In the genomic region with DNA sequence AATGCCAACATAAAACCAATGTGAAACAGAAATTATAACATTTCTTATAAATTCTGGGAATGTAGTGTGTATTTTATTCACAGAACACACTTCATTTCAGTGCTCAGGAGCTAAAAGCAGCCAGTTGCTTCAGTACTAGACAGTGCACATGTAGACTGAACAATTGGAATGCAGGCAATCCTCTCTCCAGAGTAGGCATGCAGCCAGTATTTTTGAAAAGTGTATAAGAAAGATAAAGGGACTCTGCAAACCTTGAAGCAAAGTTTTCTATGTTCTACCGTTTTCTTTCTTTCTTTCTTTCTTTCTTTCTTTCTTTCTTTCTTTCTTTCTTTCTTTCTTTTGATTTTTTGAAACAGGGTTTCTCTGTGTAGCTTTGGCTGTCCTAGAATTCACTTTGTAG, we compare ENCODE assay signal across 14 mouse cellular contexts. TPM values are rescaled to one million over a fixed set of nuclear protein-coding genes. Genes with fewer than 3 reads are reported as not detected.
DNase-seq lines count a peak whose midpoint lies in the region; ATAC-seq lines count a peak whose summit lies in the region.
"Had no signal": no experiment of that assay in that cellular context is flagged by ENCODE, and none has a peak within 500 bp of the region (broad histone marks: within the 10 kb centered on the region; RNA-seq: fewer than 3 reads in every experiment).

No protein-coding gene starts in this region.

- ATAC-seq in limb, embryonic 12.5 days (ENCODE audit: insufficient number of reproducible peaks, insufficient read depth, low FRiP score, low TSS enrichment, low read depth): no peak
- no peak for ATAC-seq in limb, embryonic 13.5 days (ENCODE audit: low FRiP score, low read depth)
- ATAC-seq in stomach, embryonic 16.5 days (ENCODE audit: insufficient read depth, low FRiP score): no peak
- ATAC-seq: activated CD4-positive, CD25-positive, alpha-beta regulatory T cell, adult 4 months; forebrain, postnatal 0 days; liver, embryonic 12.5 days had no signal

- H3K36me3 ChIP-seq in limb, embryonic 12.5 days: no peaks in the 10 kb centered on the region
- peaks cover 13% of the 10 kb centered on the region for H3K36me3 ChIP-seq in limb, embryonic 10.5 days
- H3K36me3 ChIP-seq in limb, embryonic 13.5 days: peaks cover 3% of the 10 kb centered on the region; the same call in 1 of the 2 replicates
- H3K36me3 ChIP-seq in stomach, embryonic 16.5 days (ENCODE audit: control insufficient read depth, insufficient read depth, low read length): no peaks in the 10 kb centered on the region

- 0 out of 2 replicates have a peak overlapping the region, but pooled peaks have one; percentile 20 for H3K4me2 ChIP-seq in limb, embryonic 12.5 days
- H3K4me2 ChIP-seq in limb, embryonic 13.5 days (replicated peaks): no peak overlapping the region
- H3K4me2 ChIP-seq in stomach, embryonic 16.5 days (ENCODE audit: low read depth, low read length): peak overlapping the region; percentile 47

- no peak overlapping the region for H3K4me3 ChIP-seq in limb, embryonic 12.5 days (replicated peaks)
- no peak overlapping the region for H3K4me3 ChIP-seq in limb, embryonic 10.5 days
- H3K4me3 ChIP-seq in limb, embryonic 13.5 days: no peak overlapping the region
- no peak overlapping the region for H3K4me3 ChIP-seq in stomach, embryonic 16.5 days (replicated peaks; ENCODE audit: low read length)

- peaks cover 2% of the 10 kb centered on the region; the same call in 1 of the 2 replicates for H3K4me1 ChIP-seq in limb, embryonic 12.5 days (replicated peaks)
- H3K4me1 ChIP-seq in limb, embryonic 10.5 days: peaks cover 7% of the 10 kb centered on the region; the same call in 1 of the 2 replicates
- peaks cover 6% of the 10 kb centered on the region for H3K4me1 ChIP-seq in limb, embryonic 13.5 days
- H3K4me1 ChIP-seq in stomach, embryonic 16.5 days (ENCODE audit: control insufficient read depth, insufficient read depth, low read length): 0 out of 2 replicates have a peak, but pooled peaks cover 2% of the 10 kb centered on the region

- DNase-seq in limb, embryonic 10.5 days (ENCODE audit: low spot score): no peak
- peak; percentile 53 for DNase-seq in NIH3T3 (ENCODE audit: low read depth)
- no peak for DNase-seq in spleen, adult 12 weeks (ENCODE audit: low spot score)
- DNase-seq in testis, postnatal 10 days (ENCODE audit: low spot score): no peak
- DNase-seq: forebrain, postnatal 0 days; kidney, adult 2 months; spleen, adult 18-20 months had no signal

- 85% methylated on average over 1 of the region's 1 CpGs for WGBS in limb, embryonic 12.5 days
- WGBS in limb, embryonic 10.5 days: 86% methylated on average over 1 of the region's 1 CpGs
- 83% methylated on average over 1 of the region's 1 CpGs for whole genome bisulfite sequencing in limb, embryonic 13.5 days
- WGBS in stomach, embryonic 16.5 days: 77% methylated on average over 1 of the region's 1 CpGs

- H3K9ac ChIP-seq in limb, embryonic 12.5 days (replicated peaks): no peak overlapping the region
- H3K9ac ChIP-seq in limb, embryonic 13.5 days: no peak overlapping the region
- no peak overlapping the region for H3K9ac ChIP-seq in stomach, embryonic 16.5 days (ENCODE audit: low read length)
- H3K9ac ChIP-seq: forebrain, postnatal 0 days had no signal

- H3K27ac ChIP-seq in limb, embryonic 12.5 days: peak overlapping the region; percentile 79; the same call in 1 of the 2 replicates
- H3K27ac ChIP-seq in limb, embryonic 10.5 days: no peak overlapping the region
- H3K27ac ChIP-seq in limb, embryonic 13.5 days: peak overlapping the region; percentile 81; the same call in 1 of the 2 replicates
- peak overlapping the region; percentile 77; the same call in 1 of the 2 replicates for H3K27ac ChIP-seq in stomach, embryonic 16.5 days (ENCODE audit: low read length)
- H3K27ac ChIP-seq: hindbrain, embryonic 10.5 days; liver, embryonic 12.5 days had no signal

- no peaks in the 10 kb centered on the region for H3K9me3 ChIP-seq in limb, embryonic 12.5 days
- H3K9me3 ChIP-seq in limb, embryonic 10.5 days (replicated peaks): no peaks in the 10 kb centered on the region
- no peaks in the 10 kb centered on the region for H3K9me3 ChIP-seq in limb, embryonic 13.5 days
- H3K9me3 ChIP-seq in stomach, embryonic 16.5 days (replicated peaks; ENCODE audit: control insufficient read depth, low read length): no peaks in the 10 kb centered on the region
- H3K9me3 ChIP-seq: hindbrain, embryonic 10.5 days; liver, embryonic 12.5 days had no signal

- no peaks in the 10 kb centered on the region for H3K27me3 ChIP-seq in limb, embryonic 12.5 days
- no peaks in the 10 kb centered on the region for H3K27me3 ChIP-seq in limb, embryonic 10.5 days (ENCODE audit: low read depth, poor library complexity, severe bottlenecking)
- H3K27me3 ChIP-seq in limb, embryonic 13.5 days: no peaks in the 10 kb centered on the region
- H3K27me3 ChIP-seq in stomach, embryonic 16.5 days (ENCODE audit: control insufficient read depth, insufficient read depth, low read length): no peaks in the 10 kb centered on the region
- H3K27me3 ChIP-seq: liver, embryonic 12.5 days; Patski had no signal

RNA-seq across cellular contexts. Expression of a gene that starts 1.2 kb away (rescaled TPM):
- 65.6 and 79.6 TPM in 2 replicates for polyA plus RNA-seq in limb, embryonic 12.5 days (2016; fragmentation: Nextera tagmentation; extraction: Ambion mirVana)
- polyA plus RNA-seq in limb, embryonic 10.5 days (2016; fragmentation: Nextera tagmentation; extraction: Ambion mirVana): 53.6 and 64.7 TPM in 2 replicates
- polyA plus RNA-seq in limb, embryonic 13.5 days (2015; fragmentation: Nextera tagmentation; extraction: Ambion mirVana): 61.3 and 65.0 TPM in 2 replicates
- polyA plus RNA-seq in stomach, embryonic 16.5 days (2015; fragmentation: Nextera tagmentation; extraction: Ambion mirVana): 36.6 and 51.7 TPM in 2 replicates
